Mouse (Mus musculus) heart, embryonic 13.5 days (tissue): Measurements from ENCODE around the gene Svop. TPM values are rescaled to one million over a fixed set of nuclear protein-coding genes. Genes with fewer than 3 reads are reported as not detected.
A peak's percentile ranks its signal among the peaks of the same experiment; 100 is the strongest.

ENCODE experiments used
- ATAC-seq: fragments of 200-750 bp; cut with Nextera tagmentation; 2 replicates; pipeline ENCODE4 v1.8.0; 2017; ENCODE audit warnings: moderate TSS enrichment; ENCODE audit not compliant: insufficient number of reproducible peaks, low FRiP score, low TSS enrichment; ENCODE audit errors: extremely low read depth
- H3K27ac ChIP-seq: fragments of 300-500 bp; sonication (generic); replicated peaks from 2 replicates; pipeline ENCODE4 v1.5.1; 2015; ENCODE audit warnings: moderate library complexity, mild to moderate bottlenecking, inconsistent platforms
- H3K27me3 ChIP-seq: fragments of 300-500 bp; sonication (generic); replicated peaks from 2 replicates; pipeline ENCODE4 v1.6.1; 2015; ENCODE audit warnings: mild to moderate bottlenecking, inconsistent platforms
- H3K36me3 ChIP-seq: fragments of 300-500 bp; sonication (generic); 2 replicates; pipeline ENCODE4 v1.6.1; 2015; ENCODE audit warnings: mild to moderate bottlenecking, inconsistent platforms
- H3K4me1 ChIP-seq: fragments of 300-500 bp; sonication (generic); 2 replicates; pipeline ENCODE4 v1.6.1; 2015; ENCODE audit warnings: inconsistent platforms
- H3K4me2 ChIP-seq: fragments of 300-500 bp; sonication (generic); 2 replicates; pipeline ENCODE4 v1.6.1; 2015; ENCODE audit warnings: inconsistent platforms, mild to moderate bottlenecking, moderate library complexity
- H3K4me3 ChIP-seq: fragments of 300-500 bp; sonication (generic); 2 replicates; pipeline ENCODE4 v1.5.1; 2015; ENCODE audit warnings: moderate library complexity, mild to moderate bottlenecking, inconsistent platforms
- H3K9ac ChIP-seq: fragments of 300-500 bp; sonication (generic); 2 replicates; pipeline ENCODE4 v1.6.1; 2015; ENCODE audit warnings: inconsistent platforms, mild to moderate bottlenecking, moderate library complexity
- H3K9me3 ChIP-seq: fragments of 300-500 bp; sonication (generic); 2 replicates; pipeline ENCODE4 v1.6.1; 2016; ENCODE audit warnings: inconsistent platforms
- WGBS: fragments of 180-500 bp; shearing (Covaris S2); methylation state at CpG from one replicate; pipeline ENCODE4 v1.1.7; 2015; ENCODE audit warnings: mixed read lengths; 5-methylcytosine and 5-hydroxymethylcytosine counted together
- polyA plus RNA-seq: library from polyadenylated mRNA; unstranded; fragments of >200 nt; fragmentation: Nextera tagmentation; extraction: Ambion mirVana; gene quantifications from 2 replicates; pipeline ENCODE4 v1.2.1, GENCODE M21; 2015

The Svop gene
- polyA plus RNA-seq, 1 experiment from 2014 or later, result 0.15 TPM

GRCm38 (mm10) chr5:114015121-114015520, 76.2 kb downstream of the Svop start:
- no peak overlapping the region for H3K27ac ChIP-seq

GRCm38 (mm10) chr5:114009049-114009448, 82.3 kb downstream of the Svop start:
- Histone ChIP-seq H3K9ac (no peak overlapping the region), H3K9me3 (no peaks in the 10 kb centered on the region), H3K36me3 (no peaks in the 10 kb centered on the region), H3K4me2 (no peak overlapping the region), H3K4me3 (no peak overlapping the region), H3K27ac (no peak overlapping the region), H3K4me1 (no peaks in the 10 kb centered on the region), H3K27me3 (peaks cover 10% of the 10 kb centered on the region; the same call in 1 of the 2 replicates)
- WGBS, result 50% methylated on average over 4 of the region's 4 CpGs
- ATAC-seq, result no peak

More at GRCm38 (mm10) chr5:114015121-114015520, 76.2 kb downstream of the Svop start:
- ATAC-seq, result no peak
- Histone ChIP-seq H3K9me3 (no peaks in the 10 kb centered on the region), H3K4me1 (no peaks in the 10 kb centered on the region), H3K27me3 (peaks cover 11% of the 10 kb centered on the region; the same call in 1 of the 2 replicates), H3K9ac (no peak overlapping the region), H3K36me3 (no peaks in the 10 kb centered on the region), H3K4me3 (no peak overlapping the region), H3K4me2 (no peak overlapping the region)
- WGBS, result 56% methylated on average over 7 of the region's 7 CpGs

- H3K27me3 ChIP-seq, result peaks cover 10% of the 10 kb centered on the region; the same call in 1 of the 2 replicates
- no peaks in the 10 kb centered on the region for H3K9me3 ChIP-seq
- H3K4me2 ChIP-seq, result no peak overlapping the region
- H3K36me3 ChIP-seq, result no peaks in the 10 kb centered on the region
- ATAC-seq, result no peak
- no peak overlapping the region for H3K27ac ChIP-seq
- no peak overlapping the region for H3K9ac ChIP-seq
- H3K4me3 ChIP-seq, result no peak overlapping the region
- no peaks in the 10 kb centered on the region for H3K4me1 ChIP-seq
- WGBS, result 84% methylated on average over 12 of the region's 12 CpGs
These were observed 83.5 kb downstream of the Svop start for GRCm38 (mm10) chr5:114007753-114008453.

GRCm38 (mm10) chr5:114006974-114007373, 84.4 kb downstream of the Svop start:
- Histone ChIP-seq H3K27ac (no peak overlapping the region), H3K36me3 (no peaks in the 10 kb centered on the region), H3K4me2 (no peak overlapping the region), H3K4me1 (no peaks in the 10 kb centered on the region), H3K9ac (no peak overlapping the region), H3K4me3 (no peak overlapping the region), H3K9me3 (no peaks in the 10 kb centered on the region), H3K27me3 (peaks cover 10% of the 10 kb centered on the region; the same call in 1 of the 2 replicates)
- ATAC-seq, result no peak
- 64% methylated on average over 4 of the region's 4 CpGs for WGBS

GRCm38 (mm10) chr5:114005100-114005499, 86.3 kb downstream of the Svop start:
- no peak overlapping the region for H3K4me2 ChIP-seq
- H3K9me3 ChIP-seq, result no peaks in the 10 kb centered on the region
- no peaks in the 10 kb centered on the region for H3K36me3 ChIP-seq
- H3K4me1 ChIP-seq, result no peaks in the 10 kb centered on the region
- H3K4me3 ChIP-seq, result no peak overlapping the region
- H3K27me3 ChIP-seq, result peaks cover 10% of the 10 kb centered on the region; the same call in 1 of the 2 replicates
- 82% methylated on average over 5 of the region's 5 CpGs for WGBS
- no peak overlapping the region for H3K9ac ChIP-seq
- no peak overlapping the region for H3K27ac ChIP-seq
- no peak for ATAC-seq

- Histone ChIP-seq H3K4me1 (no peaks in the 10 kb centered on the region), H3K27ac (no peak overlapping the region), H3K9ac (no peak overlapping the region), H3K4me3 (no peak overlapping the region), H3K36me3 (no peaks in the 10 kb centered on the region), H3K4me2 (no peak overlapping the region), H3K27me3 (peaks cover 10% of the 10 kb centered on the region; the same call in 1 of the 2 replicates), H3K9me3 (no peaks in the 10 kb centered on the region)
- no peak for ATAC-seq
- WGBS, result 80% methylated on average over 11 of the region's 11 CpGs
These were observed 86.8 kb downstream of the Svop start for GRCm38 (mm10) chr5:114004573-114004972.

- H3K9me3 ChIP-seq, result no peaks in the 10 kb centered on the region
- H3K27me3 ChIP-seq, result peaks cover 10% of the 10 kb centered on the region; the same call in 1 of the 2 replicates
- H3K36me3 ChIP-seq, result no peaks in the 10 kb centered on the region
- no peaks in the 10 kb centered on the region for H3K4me1 ChIP-seq
- no peak within 1 kb of the TSS for H3K4me3 ChIP-seq
- H3K4me2 ChIP-seq, result no peak within 1 kb of the TSS
- no peak for ATAC-seq
- H3K9ac ChIP-seq, result no peak within 1 kb of the TSS
- H3K27ac ChIP-seq, result no peak within 1 kb of the TSS
- 53% methylated on average over 5 of the region's 5 CpGs for WGBS
These were observed 87.8 kb downstream of the Svop start, which contains the start of gene Dao for GRCm38 (mm10) chr5:114003542-114003941. Gene Dao, plus strand, starts transcription at chr5:114003703.

GRCm38 (mm10) chr5:113999382-113999781, 92.0 kb downstream of the Svop start:
- no peak overlapping the region for H3K9ac ChIP-seq
- no peaks in the 10 kb centered on the region for H3K36me3 ChIP-seq
- H3K27me3 ChIP-seq, result peaks cover 3% of the 10 kb centered on the region; the same call in 1 of the 2 replicates
- no peak for ATAC-seq
- H3K4me1 ChIP-seq, result peaks cover 15% of the 10 kb centered on the region
- H3K4me2 ChIP-seq, result no peak overlapping the region
- H3K4me3 ChIP-seq, result no peak overlapping the region
- H3K9me3 ChIP-seq, result no peaks in the 10 kb centered on the region
- H3K27ac ChIP-seq, result no peak overlapping the region
- WGBS, result 61% methylated on average over 5 of the region's 5 CpGs

- H3K9ac ChIP-seq, result no peak overlapping the region
- 46% methylated on average over 2 of the region's 2 CpGs for whole genome bisulfite sequencing
These were observed 94.9 kb downstream of the Svop start for GRCm38 (mm10) chr5:113996458-113996857.

GRCm38 (mm10) chr5:113993487-113994465, 97.6 kb downstream of the Svop start, which contains the start of gene Ssh1:
Gene Ssh1, minus strand, starts transcription at chr5:113993894.
- under 1% methylated on average over 71 of the region's 83 CpGs for WGBS
- Histone ChIP-seq H3K4me2 (peak within 1 kb of the TSS; percentile 89), H3K27ac (peak within 1 kb of the TSS; percentile 95), H3K9ac (peak within 1 kb of the TSS; percentile 97), H3K9me3 (no peaks in the 10 kb centered on the region), H3K4me1 (peaks cover 58% of the 10 kb centered on the region), H3K4me3 (peak within 1 kb of the TSS; percentile 90), H3K27me3 (no peaks in the 10 kb centered on the region), H3K36me3 (peaks cover 9% of the 10 kb centered on the region)
- ATAC-seq, result peak; percentile 81

More at GRCm38 (mm10) chr5:113996458-113996857, 94.9 kb downstream of the Svop start:
- no peak for ATAC-seq
- no peaks in the 10 kb centered on the region for H3K27me3 ChIP-seq
- H3K4me1 ChIP-seq, result peaks cover 33% of the 10 kb centered on the region
- no peaks in the 10 kb centered on the region for H3K36me3 ChIP-seq
- no peaks in the 10 kb centered on the region for H3K9me3 ChIP-seq
- H3K4me3 ChIP-seq, result no peak overlapping the region
- H3K27ac ChIP-seq, result no peak overlapping the region
- no peak overlapping the region for H3K4me2 ChIP-seq

- ATAC-seq, result peak; percentile 58
- peaks cover 13% of the 10 kb centered on the region for H3K36me3 ChIP-seq
- peak overlapping the region; percentile 89 for H3K4me2 ChIP-seq
- peak overlapping the region; percentile 95 for H3K27ac ChIP-seq
- H3K9me3 ChIP-seq, result no peaks in the 10 kb centered on the region
- WGBS, result under 1% methylated on average over 22 of the region's 22 CpGs
- H3K27me3 ChIP-seq, result no peaks in the 10 kb centered on the region
- H3K9ac ChIP-seq, result peak overlapping the region; percentile 97
- H3K4me1 ChIP-seq, result peaks cover 58% of the 10 kb centered on the region
- peak overlapping the region; percentile 90 for H3K4me3 ChIP-seq
These were observed 98.3 kb downstream of the Svop start for GRCm38 (mm10) chr5:113993031-113993486.
